Mouse (Mus musculus) telencephalon, adult 2 months (tissue): ENCODE data around the gene Dnajb1.

Experiments
- DNase-seq: peaks from one replicate; pipeline ENCODE4 v3.0.0-alpha.2; 2011; ENCODE audit warnings: low read depth, low spot score

The Dnajb1 gene

GRCm38 (mm10) chr8:83654725-83655124 is 46.7 kb downstream of the Dnajb1 start:
- no peak for DNase-seq

- DNase-seq = no peak
Measured at GRCm38 (mm10) chr8:83656043-83656442, 48.0 kb downstream of the Dnajb1 start.

GRCm38 (mm10) chr8:83656484-83657246 is 48.7 kb downstream of the Dnajb1 start:
- DNase-seq = no peak

GRCm38 (mm10) chr8:83660545-83660944 is 52.6 kb downstream of the Dnajb1 start:
- no peak for DNase-seq

GRCm38 (mm10) chr8:83660995-83661680 is 53.1 kb downstream of the Dnajb1 start:
- no peak for DNase-seq
